Mouse (Mus musculus) adrenal gland, adult 18-20 months (tissue): Measurements from ENCODE around the gene Tbl2. TPM values are rescaled to one million over a fixed set of nuclear protein-coding genes. Genes with fewer than 3 reads are reported as not detected.

Experiments
- DNase-seq, 2 experiments: peaks; one replicate each; pipeline ENCODE4 v3.0.0; 2021 to 2022; ENCODE audit warnings: low spot score in 2 of 2
- long read RNA-seq, 2 experiments: library from polyadenylated mRNA; stranded (forward); transcript quantifications; one replicate each; pipeline ENCODE4 v2.0.0; 2021
- total RNA-seq, 2 experiments: library from RNA; stranded (reverse); gene quantifications; 1 replicate in 1 of 2; 2 replicates in 1 of 2; pipeline ENCODE4 v1.2.3; 2021

Gene Tbl2
- total RNA-seq: 10 to 100 TPM; 20.6 to 29.5 TPM
- long read RNA-seq, experiment 1, full-length matches to known transcripts: 10 of 14 reads
- long read RNA-seq, experiment 1, partial matches to known transcripts: 1 of 14 reads
- long read RNA-seq, experiment 1, other reads (novel, unspliced or antisense): 3 of 14 reads
- long read RNA-seq, experiment 2, full-length matches to known transcripts: 14 of 24 reads
- long read RNA-seq, experiment 2, partial matches to known transcripts: 3 of 24 reads
- long read RNA-seq, experiment 2, other reads (novel, unspliced or antisense): 7 of 24 reads

DNA sequence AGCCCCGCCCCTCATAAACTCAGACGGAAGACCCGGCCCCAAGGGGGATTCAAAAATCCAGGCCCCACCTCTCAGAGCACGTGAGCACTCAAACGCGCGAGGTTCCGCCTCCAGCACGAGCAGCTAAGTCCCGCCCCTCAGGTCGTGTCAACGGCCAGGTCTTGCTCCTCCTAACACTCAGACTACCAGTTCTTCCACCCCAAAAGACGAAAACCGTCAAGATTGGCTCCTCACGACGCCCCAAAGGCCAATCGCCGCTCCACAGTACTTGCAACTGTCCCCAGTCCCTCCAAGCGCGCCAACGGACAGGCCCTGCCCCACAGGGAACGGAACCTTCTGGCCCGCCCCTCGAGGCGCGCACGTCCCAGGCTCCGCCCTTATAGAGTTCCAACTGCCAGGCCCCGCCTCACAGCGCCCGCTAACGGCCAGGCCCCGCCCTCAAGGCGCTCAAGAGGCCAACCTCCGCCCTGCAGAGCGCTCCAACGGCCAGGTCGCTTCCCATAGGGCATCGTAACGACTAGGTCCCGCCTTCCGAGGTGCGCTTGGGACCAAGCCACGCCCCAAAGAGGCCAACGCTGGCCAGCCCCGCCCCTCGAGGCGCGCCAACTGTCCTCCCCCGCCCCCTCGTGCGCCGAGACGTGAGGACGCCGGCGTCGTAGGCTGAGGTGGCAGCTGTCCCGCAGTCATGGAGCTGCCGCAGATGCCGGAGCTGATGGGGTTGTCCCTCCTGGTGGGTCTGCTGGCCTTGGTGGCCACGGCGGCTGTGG lies at the start of gene Tbl2:
Tbl2 (plus strand) TSS at position 605 of the 767 bp plus-strand sequence.
- DNase-seq: peak; percentile 97

DNA sequence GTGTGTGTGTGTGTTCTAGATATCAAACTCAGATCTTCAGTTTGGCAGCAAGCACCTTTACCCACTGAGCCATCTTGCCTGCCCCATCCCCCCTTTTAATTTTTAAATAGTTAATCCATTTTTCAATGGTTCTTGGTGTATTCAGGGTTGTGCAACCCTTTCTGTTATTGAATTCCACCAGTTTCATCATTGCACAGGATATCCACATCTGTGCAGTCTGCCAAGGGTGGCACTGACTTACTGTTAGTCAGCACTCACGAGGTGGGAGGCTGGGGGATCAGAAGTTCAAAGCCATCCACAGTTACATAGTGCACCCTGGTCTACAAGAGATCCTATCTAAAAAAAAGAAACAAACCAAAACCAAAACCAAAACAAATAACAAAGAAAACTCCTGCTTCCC lies 48.5 kb upstream of the Tbl2 start:
- no peak for DNase-seq

DNA sequence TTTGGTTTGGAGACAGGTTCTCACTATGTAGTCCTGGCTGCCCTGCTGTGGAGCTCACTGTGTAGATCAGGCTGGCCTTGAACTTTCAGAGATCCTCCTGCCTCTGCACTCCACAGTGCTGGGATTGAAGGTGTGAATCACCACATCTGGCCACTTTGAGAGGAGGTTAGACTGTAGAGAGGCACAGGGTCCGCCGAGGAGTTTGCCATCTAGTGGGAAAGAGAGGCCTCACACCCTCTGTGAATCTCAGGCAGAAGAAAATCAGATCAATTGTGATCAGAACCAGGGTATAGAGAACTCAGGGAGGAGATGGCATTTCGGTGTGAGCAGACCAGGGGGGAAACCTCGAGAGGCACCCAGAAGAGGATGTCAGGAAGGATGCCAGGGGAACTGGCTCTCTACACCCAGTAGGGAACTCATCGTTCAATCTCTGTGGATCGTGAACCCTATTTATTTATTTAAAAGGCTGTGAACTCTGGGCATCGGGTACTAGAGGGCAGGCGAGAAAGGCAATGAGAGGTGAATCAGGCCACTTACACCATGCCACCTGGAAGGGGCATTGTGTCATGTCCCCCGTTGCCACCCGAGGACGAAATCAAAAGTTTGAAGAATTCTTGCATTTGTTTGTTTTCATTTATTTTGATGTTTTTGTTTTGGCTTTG lies 45.3 kb upstream of the Tbl2 start:
- DNase-seq: no peak

- DNase-seq: peak; percentile 80 to 85
Measured at GRCm38 (mm10) chr5:135106758-135107256, 42.6 kb upstream of the Tbl2 start.

GRCm38 (mm10) chr5:135107521-135108501 lies 41.6 kb upstream of the Tbl2 start:
- DNase-seq: peak; percentile 66 to 70

GRCm38 (mm10) chr5:135109017-135109416 lies 40.4 kb upstream of the Tbl2 start:
- DNase-seq: no peak

DNA sequence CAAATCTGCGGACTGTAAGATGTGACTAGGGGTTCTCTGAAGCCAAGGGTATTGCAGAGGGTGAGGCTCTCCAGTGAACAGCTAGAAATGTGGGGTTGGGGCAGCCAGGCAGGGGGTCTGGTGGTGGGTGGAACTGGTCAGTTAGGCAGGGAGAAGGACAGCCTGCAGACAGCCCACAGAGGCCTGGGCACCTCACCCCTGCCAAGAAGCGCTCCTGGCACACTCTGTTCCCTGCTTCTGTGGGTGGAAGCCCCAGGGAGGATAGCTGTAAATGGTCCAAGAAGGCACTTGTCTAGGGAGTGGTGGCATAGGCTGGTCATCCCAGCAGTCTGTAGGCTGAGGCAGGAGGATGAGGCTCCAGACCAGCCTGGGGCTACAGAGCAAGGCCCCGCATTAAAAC lies 40.0 kb upstream of the Tbl2 start:
- DNase-seq: no peak

- no peak for DNase-seq
Measured at GRCm38 (mm10) chr5:135109976-135110375, 39.5 kb upstream of the Tbl2 start.

DNA sequence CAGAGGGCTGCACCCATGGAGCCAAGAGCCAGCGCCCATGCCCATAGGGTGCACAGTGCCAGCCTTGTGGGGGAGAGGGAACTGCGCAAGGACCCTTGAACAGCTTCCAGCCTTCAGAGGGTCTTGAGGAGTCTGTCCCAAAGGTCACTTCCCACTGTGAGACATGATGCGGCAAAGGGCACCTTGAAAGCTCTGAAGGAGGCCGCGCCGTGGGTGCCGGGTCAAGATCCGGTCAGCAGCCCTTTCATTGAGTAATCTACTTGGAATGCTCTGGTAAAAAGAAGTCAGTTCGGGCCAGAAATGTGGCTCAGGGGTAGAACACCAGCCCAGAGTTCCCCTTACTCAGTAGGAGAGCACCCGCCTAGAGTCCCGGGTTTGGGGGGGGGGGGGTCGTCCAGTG lies 35.7 kb upstream of the Tbl2 start:
- DNase-seq: no peak

GRCm38 (mm10) chr5:135115241-135115640 lies 34.2 kb upstream of the Tbl2 start:
- no peak for DNase-seq

- peak; percentile 69 to 71 for DNase-seq
Measured at GRCm38 (mm10) chr5:135118589-135119081, 30.8 kb upstream of the Tbl2 start.

- no peak for DNase-seq
Measured at GRCm38 (mm10) chr5:135120753-135121152, 28.7 kb upstream of the Tbl2 start.

GRCm38 (mm10) chr5:135126121-135126520 lies 23.3 kb upstream of the Tbl2 start:
- no peak for DNase-seq

- DNase-seq: no peak
Measured at GRCm38 (mm10) chr5:135127669-135128068, 21.8 kb upstream of the Tbl2 start.

DNA sequence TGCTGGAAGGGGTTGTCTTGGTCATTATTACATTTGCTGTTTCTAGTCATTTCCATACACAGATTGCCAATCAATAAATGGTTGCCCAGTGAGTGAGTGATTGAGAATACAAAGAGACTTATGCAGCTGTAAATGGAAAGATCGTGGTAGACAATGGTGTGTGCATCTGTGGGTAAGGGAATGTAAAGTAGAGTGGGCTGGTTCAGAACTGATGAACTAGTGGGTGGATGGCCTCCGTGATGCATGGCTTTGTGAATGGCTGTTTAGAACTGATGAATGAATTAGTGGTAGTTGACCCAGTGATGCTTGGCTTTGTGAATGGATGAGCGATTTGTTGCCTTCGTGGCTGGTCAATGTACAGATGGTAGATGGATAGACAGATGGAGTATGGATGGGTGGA lies 19.7 kb upstream of the Tbl2 start:
- no peak for DNase-seq

GRCm38 (mm10) chr5:135133736-135134405 lies 15.6 kb upstream of the Tbl2 start:
- no peak for DNase-seq

DNA sequence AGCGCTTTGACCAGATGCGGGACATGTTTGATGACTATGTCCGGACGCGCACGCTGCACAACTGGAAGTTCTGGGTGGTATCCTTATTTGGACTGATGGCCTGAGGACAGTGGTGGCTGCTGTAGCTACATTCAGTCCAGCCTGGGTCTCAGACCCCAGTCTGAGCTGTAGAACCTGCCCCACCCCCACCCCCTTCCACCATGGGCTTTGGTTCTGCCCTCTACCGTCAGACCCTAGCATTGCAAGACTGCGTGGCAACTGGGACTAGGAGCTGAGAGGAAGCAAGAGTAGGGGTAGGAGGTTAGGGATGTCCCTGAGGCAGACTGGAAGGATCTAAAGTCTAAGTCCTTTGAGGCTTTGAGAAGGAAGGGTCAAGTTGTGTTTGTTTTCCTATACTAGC lies 14.9 kb upstream of the Tbl2 start:
- peak; percentile 21 to 42 for DNase-seq

GRCm38 (mm10) chr5:135139881-135140280 lies 9.6 kb upstream of the Tbl2 start:
- DNase-seq: no peak

DNA sequence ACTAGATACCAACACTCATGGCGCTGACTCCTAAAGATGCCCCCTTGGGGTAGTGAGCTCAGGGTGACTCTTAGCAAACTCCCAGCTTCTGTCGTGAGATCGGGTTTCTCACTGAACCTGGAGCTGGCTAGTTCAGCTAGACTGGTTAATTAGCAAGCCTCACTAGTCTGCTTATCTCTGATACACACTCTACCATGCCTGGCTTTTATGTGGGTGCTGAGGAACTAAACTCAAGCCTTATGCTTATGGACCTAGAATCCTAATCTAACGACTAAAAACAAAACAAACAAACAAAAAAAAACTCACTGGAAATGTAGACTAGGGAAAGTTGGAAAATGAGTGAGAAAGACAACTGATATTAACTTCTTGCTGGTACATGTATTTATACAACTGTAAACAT lies 5.0 kb upstream of the Tbl2 start:
- DNase-seq: no peak

DNA sequence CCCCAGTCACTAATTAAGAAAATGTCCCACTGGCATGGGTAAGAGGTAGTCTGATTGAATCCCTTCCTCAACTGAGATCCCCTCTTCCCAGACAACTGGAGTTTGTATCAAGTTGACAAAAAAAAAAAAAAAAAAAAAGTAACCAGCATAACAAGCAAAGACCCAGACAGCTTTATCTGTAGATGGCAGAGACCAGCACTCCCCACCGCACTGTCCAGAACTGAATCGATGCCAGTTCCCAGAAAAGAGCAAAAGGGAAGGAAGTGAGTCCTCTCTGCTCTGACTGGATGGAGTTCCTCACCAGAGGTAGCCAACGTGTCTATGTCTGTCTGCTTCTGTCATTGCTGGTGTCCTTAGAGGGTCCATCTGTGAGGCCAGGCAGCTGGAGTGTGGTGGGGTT lies 3.9 kb upstream of the Tbl2 start:
- no peak for DNase-seq
